Comparison of ENCODE assay signal across 28 mouse cellular contexts in genomic region chr5:53160207-53160606, GRCm38 (mm10).
"Had no signal": no experiment of that assay in that cellular context is flagged by ENCODE, and none has a peak within 500 bp of the region (broad histone marks: within the 10 kb centered on the region; RNA-seq: fewer than 3 reads in every experiment).

No protein-coding gene starts in this region.

- DNase-seq: gastrocnemius, adult 2 months; gastrocnemius, postnatal 10 days; gastrocnemius, postnatal 25 days; heart, adult 18-20 months; heart, postnatal 10 days; heart, postnatal 4 days; kidney, adult 18-20 months; kidney, adult 8-10 months; kidney, postnatal 10 days; kidney, postnatal 25 days; kidney, postnatal 4 days; liver; liver, embryonic 13.5 days had no signal

- ATAC-seq: hindbrain, embryonic 16.5 days; inflammation-experienced regulatory T-cells, adult 6 months; intestine, embryonic 15.5 days; intestine, postnatal 0 days had no signal

- H3K4me3 ChIP-seq: gastrocnemius, adult 2 months; heart, embryonic 10.5 days; heart, embryonic 12.5 days; hindbrain, embryonic 10.5 days; hindbrain, embryonic 12.5 days; intestine, embryonic 15.5 days; layer of hippocampus, adult 2 months; left cerebral cortex, adult 2 months; limb, embryonic 10.5 days; limb, embryonic 12.5 days; liver, embryonic 13.5 days; liver, embryonic 15.5 days had no signal

- H3K9me3 ChIP-seq: heart, embryonic 10.5 days; heart, embryonic 12.5 days; hindbrain, embryonic 10.5 days; hindbrain, embryonic 12.5 days; intestine, embryonic 15.5 days; limb, embryonic 10.5 days; limb, embryonic 12.5 days; liver, embryonic 13.5 days; liver, embryonic 15.5 days had no signal

- H3K4me1 ChIP-seq: heart, embryonic 10.5 days; heart, embryonic 12.5 days; hindbrain, embryonic 12.5 days; intestine, embryonic 15.5 days; liver, embryonic 13.5 days; liver, embryonic 15.5 days had no signal

- H3K4me2 ChIP-seq: heart, embryonic 12.5 days; hindbrain, embryonic 12.5 days; hindbrain, embryonic 14.5 days; intestine, embryonic 15.5 days; limb, embryonic 12.5 days; liver, embryonic 11.5 days; liver, embryonic 13.5 days; liver, embryonic 15.5 days had no signal

- H3K27ac ChIP-seq: gastrocnemius, adult 2 months; heart, embryonic 10.5 days; hindbrain, embryonic 10.5 days; hindbrain, embryonic 12.5 days; hindbrain, embryonic 14.5 days; intestine, embryonic 15.5 days; layer of hippocampus, adult 2 months; left cerebral cortex, adult 2 months; limb, embryonic 10.5 days; limb, embryonic 12.5 days; liver, embryonic 13.5 days; liver, embryonic 15.5 days had no signal

- H3K9ac ChIP-seq: heart, embryonic 12.5 days; hindbrain, embryonic 12.5 days; hindbrain, embryonic 14.5 days; intestine, embryonic 15.5 days; limb, embryonic 12.5 days; liver, embryonic 13.5 days; liver, embryonic 15.5 days had no signal

- H3K27me3 ChIP-seq: heart, embryonic 12.5 days; hindbrain, embryonic 12.5 days; intestine, embryonic 15.5 days; limb, embryonic 12.5 days; liver, embryonic 13.5 days; liver, embryonic 15.5 days had no signal

- H3K36me3 ChIP-seq: heart, embryonic 10.5 days; heart, embryonic 12.5 days; hindbrain, embryonic 10.5 days; hindbrain, embryonic 12.5 days; intestine, embryonic 15.5 days; limb, embryonic 10.5 days; limb, embryonic 12.5 days; liver, embryonic 13.5 days; liver, embryonic 15.5 days had no signal
